Mouse (Mus musculus) stomach, embryonic 14.5 days (tissue): ENCODE measurements around the gene Fam114a2. TPM values are rescaled to one million over a fixed set of nuclear protein-coding genes. Genes with fewer than 3 reads are reported as not detected.

Experiments
- ATAC-seq: fragments of 200-750 bp; cut with Nextera tagmentation; 2 replicates; pipeline ENCODE4 v1.8.0; 2017; ENCODE audit warnings: low read depth, moderate TSS enrichment; ENCODE audit not compliant: insufficient number of reproducible peaks, insufficient read depth, low FRiP score
- H3K27ac ChIP-seq: fragments of 300-500 bp; sonication (generic); 2 replicates; pipeline ENCODE4 v1.5.1; 2014; ENCODE audit warnings: mild to moderate bottlenecking, low read length, moderate library complexity, mixed read lengths
- H3K27me3 ChIP-seq: fragments of 300-500 bp; sonication (generic); 2 replicates; pipeline ENCODE4 v1.6.1; 2014; ENCODE audit warnings: low read length, control low read depth, mixed read lengths; ENCODE audit not compliant: control insufficient read depth, insufficient read depth
- H3K36me3 ChIP-seq: fragments of 300-500 bp; sonication (generic); 2 replicates; pipeline ENCODE4 v1.6.1; 2014; ENCODE audit warnings: mild to moderate bottlenecking, control low read depth, low read length, moderate library complexity, mixed read lengths; ENCODE audit not compliant: control insufficient read depth, insufficient read depth
- H3K4me1 ChIP-seq: fragments of 300-500 bp; sonication (generic); 2 replicates; pipeline ENCODE4 v1.6.1; 2014; ENCODE audit warnings: low read length, control low read depth, mixed read lengths; ENCODE audit not compliant: control insufficient read depth, insufficient read depth
- H3K4me2 ChIP-seq: fragments of 300-500 bp; sonication (generic); replicated peaks from 2 replicates; pipeline ENCODE4 v1.6.1; 2014; ENCODE audit warnings: low read depth, low read length, control low read depth
- H3K4me3 ChIP-seq: fragments of 300-500 bp; sonication (generic); 2 replicates; pipeline ENCODE4 v1.5.1; 2014; ENCODE audit warnings: low read depth, low read length, control low read depth
- H3K9ac ChIP-seq: fragments of 300-500 bp; sonication (generic); replicated peaks from 2 replicates; pipeline ENCODE4 v1.6.1; 2014; ENCODE audit warnings: low read depth, mild to moderate bottlenecking, control low read depth, low read length, moderate library complexity, mixed read lengths
- H3K9me3 ChIP-seq: fragments of 300-500 bp; sonication (generic); 2 replicates; pipeline ENCODE4 v1.6.1; 2016; ENCODE audit warnings: low read depth, low read length, control low read depth; ENCODE audit not compliant: control insufficient read depth
- WGBS: fragments of 180-500 bp; shearing (Covaris S2); extraction: QIAGEN DNeasy Blood & Tissue Kit; methylation state at CpG from one replicate; pipeline ENCODE4 v1.1.7; 2014; 5-methylcytosine and 5-hydroxymethylcytosine counted together
- polyA plus RNA-seq: library from polyadenylated mRNA; unstranded; fragments of >200 nt; fragmentation: Nextera tagmentation; extraction: Ambion mirVana; gene quantifications from 2 replicates; pipeline ENCODE4 v1.2.1, GENCODE M21; 2014

Gene Fam114a2
- polyA plus RNA-seq, 1 experiment from 2014 or later: 60.1 TPM

DNA sequence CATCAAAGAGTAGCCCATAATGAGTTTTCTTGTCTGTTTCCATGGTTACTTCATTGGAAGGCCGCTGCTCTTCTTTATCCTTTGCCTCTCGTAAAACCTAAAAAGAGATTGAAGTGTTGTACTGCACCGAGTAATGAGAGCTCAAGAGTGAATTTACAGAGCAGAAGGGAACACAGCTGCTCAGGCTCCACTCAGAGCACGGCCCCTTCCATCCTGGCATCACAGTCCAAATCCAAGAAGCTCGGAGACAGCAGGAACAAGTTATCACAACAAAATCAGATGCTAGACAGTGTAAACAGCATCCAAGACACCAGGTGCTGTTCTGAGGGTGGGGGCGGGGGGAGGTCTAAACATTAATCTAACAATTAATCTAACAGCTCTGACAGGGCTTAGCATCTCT lies 11.5 kb downstream of the Fam114a2 start:
- 70% methylated on average over 6 of the region's 6 CpGs for WGBS

DNA sequence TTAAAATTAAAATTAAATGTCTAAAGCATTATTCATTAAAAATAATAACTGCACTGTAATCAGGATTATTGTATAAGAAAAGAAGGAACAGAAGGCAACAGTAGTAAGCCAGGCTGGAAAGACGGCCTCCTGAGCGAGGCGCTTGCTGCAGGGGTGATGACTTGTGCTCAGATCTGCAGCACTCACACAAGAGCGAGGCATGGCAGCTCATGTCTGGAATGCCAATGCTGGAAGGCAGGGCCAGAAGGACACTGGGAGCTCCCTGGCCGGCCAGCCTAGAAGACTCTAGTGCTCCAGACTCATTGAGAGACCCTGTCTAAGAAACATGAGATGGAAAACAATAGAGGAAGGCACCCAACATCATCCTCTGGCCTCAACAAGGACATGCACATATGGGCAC lies 15.3 kb downstream of the Fam114a2 start:
- H3K4me2 ChIP-seq: no peak overlapping the region
- H3K9me3 ChIP-seq: no peaks in the 10 kb centered on the region
- no peak overlapping the region for H3K4me3 ChIP-seq
- no peaks in the 10 kb centered on the region for H3K27me3 ChIP-seq
- H3K27ac ChIP-seq: no peak overlapping the region
- no peaks in the 10 kb centered on the region for H3K4me1 ChIP-seq
- WGBS: 90% methylated on average over 5 of the region's 5 CpGs
- no peak overlapping the region for H3K9ac ChIP-seq
- ATAC-seq: no peak
- H3K36me3 ChIP-seq: peaks cover 50% of the 10 kb centered on the region

More for the DNA sequence above, 11.5 kb downstream of the Fam114a2 start:
- Histone ChIP-seq H3K9ac (no peak overlapping the region), H3K4me3 (no peak overlapping the region), H3K9me3 (no peaks in the 10 kb centered on the region), H3K27me3 (no peaks in the 10 kb centered on the region), H3K4me1 (no peaks in the 10 kb centered on the region), H3K27ac (no peak overlapping the region), H3K36me3 (peaks cover 42% of the 10 kb centered on the region), H3K4me2 (no peak overlapping the region)
- no peak for ATAC-seq

DNA sequence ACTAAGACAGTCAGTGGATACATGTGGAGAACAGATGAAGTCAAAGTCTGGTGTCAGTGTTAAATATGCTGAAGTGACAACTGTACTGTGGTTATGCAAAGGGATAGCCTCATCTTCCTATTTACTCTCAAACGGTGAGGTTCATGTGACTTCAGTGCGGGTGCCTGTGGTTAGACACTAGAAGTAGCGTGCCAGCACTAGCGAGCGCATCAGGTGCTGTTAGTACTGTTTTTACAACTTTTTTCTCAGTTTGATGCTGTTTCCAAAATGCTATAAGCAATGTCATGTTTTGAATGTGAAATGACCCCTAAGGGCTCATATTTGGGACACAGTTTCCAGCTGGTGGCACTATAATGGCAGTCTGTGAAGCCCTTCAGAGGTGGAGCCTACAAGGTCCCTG lies 20.2 kb downstream of the Fam114a2 start:
- 93% methylated on average over 5 of the region's 5 CpGs for WGBS

DNA sequence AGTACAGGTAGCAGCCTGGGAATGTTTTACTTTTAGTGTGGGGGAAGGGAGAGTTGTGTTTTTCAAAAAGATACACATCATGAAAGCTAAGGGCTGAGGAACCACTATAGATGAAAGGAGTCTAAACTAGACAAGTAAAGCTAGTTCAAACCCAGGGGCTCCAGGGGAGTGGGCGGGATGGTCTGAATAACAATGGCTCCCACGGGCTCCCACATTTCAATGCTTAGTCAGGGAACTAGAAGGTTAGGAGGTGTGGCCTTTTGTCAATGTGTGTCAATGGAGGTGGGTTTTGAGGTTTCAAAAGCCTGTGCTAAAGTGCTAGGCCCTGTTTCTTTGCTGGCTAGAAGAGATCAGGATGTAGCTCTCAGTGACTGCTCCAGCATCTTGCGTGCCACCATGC lies 20.7 kb downstream of the Fam114a2 start:
- peaks cover 35% of the 10 kb centered on the region for H3K36me3 ChIP-seq
- H3K4me2 ChIP-seq: no peak overlapping the region
- WGBS: 79% methylated on average over 3 of the region's 3 CpGs
- H3K27ac ChIP-seq: no peak overlapping the region
- H3K9ac ChIP-seq: no peak overlapping the region
- H3K9me3 ChIP-seq: no peaks in the 10 kb centered on the region
- no peaks in the 10 kb centered on the region for H3K4me1 ChIP-seq
- H3K27me3 ChIP-seq: no peaks in the 10 kb centered on the region
- H3K4me3 ChIP-seq: no peak overlapping the region
- ATAC-seq: no peak

More for the DNA sequence above, 20.2 kb downstream of the Fam114a2 start:
- no peak overlapping the region for H3K4me2 ChIP-seq
- H3K27me3 ChIP-seq: no peaks in the 10 kb centered on the region
- H3K9me3 ChIP-seq: no peaks in the 10 kb centered on the region
- ATAC-seq: no peak
- no peak overlapping the region for H3K9ac ChIP-seq
- H3K4me1 ChIP-seq: no peaks in the 10 kb centered on the region
- H3K27ac ChIP-seq: no peak overlapping the region
- H3K4me3 ChIP-seq: no peak overlapping the region
- peaks cover 30% of the 10 kb centered on the region for H3K36me3 ChIP-seq

DNA sequence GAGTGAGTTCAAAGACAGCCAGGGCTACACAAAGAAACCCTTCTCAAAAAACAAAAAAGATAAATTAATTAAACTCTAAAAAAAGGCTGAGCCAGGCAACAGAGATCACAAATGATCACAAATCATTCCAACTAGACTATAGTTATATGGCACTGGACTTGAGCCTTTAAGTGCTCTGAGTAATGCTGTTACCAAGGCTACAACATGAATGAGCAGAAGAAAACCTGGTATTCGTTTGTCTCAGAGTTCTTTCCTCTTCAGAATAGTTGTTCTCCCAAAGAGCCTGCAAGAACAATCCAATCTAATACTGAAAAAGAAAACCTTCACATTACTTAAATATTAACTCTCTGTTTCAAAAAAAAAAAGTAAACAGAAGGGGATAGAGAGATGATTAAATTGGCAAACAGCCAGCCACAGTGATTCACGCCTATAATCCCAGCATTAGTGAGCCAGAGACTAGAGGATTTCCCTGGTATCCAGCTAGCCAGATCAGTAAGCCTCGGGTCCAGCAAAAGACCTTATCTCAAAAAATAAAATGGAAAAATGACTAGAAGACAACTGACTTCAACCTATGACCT lies 21.9 kb downstream of the Fam114a2 start:
- Histone ChIP-seq H3K27ac (no peak overlapping the region), H3K4me3 (no peak overlapping the region), H3K4me1 (no peaks in the 10 kb centered on the region), H3K9ac (no peak overlapping the region), H3K4me2 (no peak overlapping the region), H3K9me3 (no peaks in the 10 kb centered on the region), H3K27me3 (no peaks in the 10 kb centered on the region), H3K36me3 (peaks cover 46% of the 10 kb centered on the region)
- peak; percentile 56; the same call in 1 of the 2 replicates for ATAC-seq
- WGBS: 37% methylated on average over 3 of the region's 3 CpGs

GRCm38 (mm10) chr11:57488436-57488835 lies 30.0 kb downstream of the Fam114a2 start:
- no peak overlapping the region for H3K4me2 ChIP-seq
- H3K27me3 ChIP-seq: no peaks in the 10 kb centered on the region
- no peak overlapping the region for H3K9ac ChIP-seq
- 83% methylated on average over 5 of the region's 5 CpGs for WGBS
- no peaks in the 10 kb centered on the region for H3K9me3 ChIP-seq
- peaks cover 70% of the 10 kb centered on the region for H3K36me3 ChIP-seq
- no peak overlapping the region for H3K4me3 ChIP-seq
- H3K27ac ChIP-seq: no peak overlapping the region
- no peaks in the 10 kb centered on the region for H3K4me1 ChIP-seq
- no peak for ATAC-seq

DNA sequence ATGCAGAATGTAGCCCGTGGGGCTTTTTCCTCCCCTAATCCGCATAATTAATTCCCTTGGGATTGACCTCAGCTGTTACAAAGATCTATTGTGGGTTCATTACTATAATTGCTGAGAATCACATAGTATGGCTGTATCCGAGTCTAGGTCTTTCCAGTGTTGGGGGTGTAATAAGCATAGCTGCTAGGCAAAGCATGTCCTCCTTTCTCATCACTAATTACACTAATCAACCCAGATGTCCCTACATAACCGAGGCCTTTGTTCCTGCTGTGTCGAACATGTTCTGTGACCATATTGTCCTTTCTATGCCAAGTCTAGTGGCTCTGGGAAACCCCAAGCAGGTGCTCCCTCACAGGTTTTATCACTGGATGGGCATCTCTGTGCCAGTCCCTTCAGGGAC lies 40.3 kb downstream of the Fam114a2 start:
- 91% methylated on average over 5 of the region's 5 CpGs for WGBS
- ATAC-seq: no peak

DNA sequence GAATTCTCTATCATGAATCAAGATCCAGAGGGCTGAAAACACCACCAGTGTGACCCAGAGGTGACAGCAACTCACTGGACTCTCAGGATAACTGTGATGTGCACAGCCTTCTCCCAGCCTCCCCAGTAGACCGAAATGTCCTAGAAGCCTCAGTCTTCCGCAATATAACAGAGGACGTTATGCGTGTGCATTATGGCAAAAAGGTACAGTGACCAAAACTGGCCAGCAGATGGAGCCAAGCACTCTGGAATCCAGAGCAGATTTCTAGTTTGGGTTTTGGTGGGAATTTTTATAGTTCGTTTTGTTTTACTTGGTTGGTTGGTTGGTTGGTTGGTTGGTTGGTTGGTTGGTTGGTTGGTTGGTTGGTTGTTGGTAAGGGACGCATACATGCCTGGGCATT lies 43.3 kb downstream of the Fam114a2 start:
- Histone ChIP-seq H3K4me3 (no peak overlapping the region), H3K27ac (no peak overlapping the region), H3K4me2 (no peak overlapping the region), H3K4me1 (no peaks in the 10 kb centered on the region), H3K27me3 (no peaks in the 10 kb centered on the region), H3K36me3 (no peaks in the 10 kb centered on the region), H3K9ac (no peak overlapping the region), H3K9me3 (no peaks in the 10 kb centered on the region)
- no peak for ATAC-seq
- WGBS: 45% methylated on average over 6 of the region's 6 CpGs

More for the DNA sequence above, 40.3 kb downstream of the Fam114a2 start:
- Histone ChIP-seq H3K4me2 (no peak overlapping the region), H3K27me3 (no peaks in the 10 kb centered on the region), H3K27ac (no peak overlapping the region), H3K4me1 (no peaks in the 10 kb centered on the region), H3K4me3 (no peak overlapping the region), H3K9me3 (no peaks in the 10 kb centered on the region), H3K9ac (no peak overlapping the region), H3K36me3 (peaks cover 15% of the 10 kb centered on the region; the same call in 1 of the 2 replicates)

GRCm38 (mm10) chr11:57474296-57474941 lies 44.0 kb downstream of the Fam114a2 start:
- Histone ChIP-seq H3K9ac (no peak overlapping the region), H3K4me2 (no peak overlapping the region), H3K36me3 (no peaks in the 10 kb centered on the region), H3K9me3 (no peaks in the 10 kb centered on the region), H3K4me1 (no peaks in the 10 kb centered on the region), H3K4me3 (no peak overlapping the region), H3K27ac (no peak overlapping the region), H3K27me3 (no peaks in the 10 kb centered on the region)
- ATAC-seq: no peak
- 67% methylated on average over 6 of the region's 6 CpGs for WGBS
